Mouse (Mus musculus) heart, adult 11 months (tissue): ENCODE data around the gene Atp6v1b1.
A peak's percentile ranks its signal among the peaks of the same experiment; 100 is the strongest.

ENCODE experiments used
- DNase-seq: peaks from one replicate; pipeline ENCODE4 v3.0.0; 2022

Gene Atp6v1b1

GRCm38 (mm10) chr6:83715461-83716196 is 27.2 kb upstream of the Atp6v1b1 start:
- DNase-seq: no peak

DNA sequence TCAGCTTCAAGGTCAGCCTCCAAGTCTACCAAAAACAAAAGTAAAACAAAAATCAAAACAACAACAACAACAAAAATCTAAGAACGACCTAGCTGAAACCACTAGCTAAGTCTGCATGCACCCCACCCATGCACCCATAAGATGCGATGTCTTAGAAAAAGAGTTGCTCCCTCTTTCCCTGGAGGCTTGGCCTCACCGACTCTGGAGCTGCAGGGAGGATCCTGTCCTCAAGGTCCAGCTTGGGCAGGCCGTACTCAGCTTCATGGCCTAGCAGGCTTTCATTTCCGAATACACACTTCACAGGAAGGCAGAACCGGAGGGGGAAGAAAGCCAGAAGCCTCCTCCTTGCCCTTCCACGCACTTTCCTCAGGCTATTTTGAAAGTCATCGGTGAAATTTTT is 25.8 kb upstream of the Atp6v1b1 start:
- DNase-seq: no peak

GRCm38 (mm10) chr6:83722526-83722925 is 20.3 kb upstream of the Atp6v1b1 start:
- no peak for DNase-seq

DNA sequence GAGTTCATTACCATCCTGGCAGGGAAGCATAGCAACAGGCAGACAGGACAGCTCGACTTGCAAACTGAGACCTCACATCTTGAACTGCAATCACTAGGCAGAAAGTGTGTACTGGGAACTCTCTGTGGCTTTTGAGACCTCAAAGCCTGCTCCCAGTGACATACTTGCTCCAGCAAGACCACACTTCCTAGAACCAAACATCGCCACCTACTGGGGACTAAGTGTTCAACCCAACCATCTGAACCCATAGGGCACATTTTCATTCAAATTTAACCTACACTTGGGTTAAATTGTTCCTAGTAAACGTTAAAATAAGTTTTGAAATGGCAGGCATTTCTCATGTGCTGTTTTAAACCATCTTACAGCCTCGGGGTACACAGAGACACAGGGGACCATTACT is 15.6 kb upstream of the Atp6v1b1 start:
- DNase-seq: no peak

- DNase-seq: no peak
Measured at GRCm38 (mm10) chr6:83728488-83728887, 14.3 kb upstream of the Atp6v1b1 start.

- peak; percentile 87 for DNase-seq
Measured at GRCm38 (mm10) chr6:83729350-83729970, 13.3 kb upstream of the Atp6v1b1 start.

DNA sequence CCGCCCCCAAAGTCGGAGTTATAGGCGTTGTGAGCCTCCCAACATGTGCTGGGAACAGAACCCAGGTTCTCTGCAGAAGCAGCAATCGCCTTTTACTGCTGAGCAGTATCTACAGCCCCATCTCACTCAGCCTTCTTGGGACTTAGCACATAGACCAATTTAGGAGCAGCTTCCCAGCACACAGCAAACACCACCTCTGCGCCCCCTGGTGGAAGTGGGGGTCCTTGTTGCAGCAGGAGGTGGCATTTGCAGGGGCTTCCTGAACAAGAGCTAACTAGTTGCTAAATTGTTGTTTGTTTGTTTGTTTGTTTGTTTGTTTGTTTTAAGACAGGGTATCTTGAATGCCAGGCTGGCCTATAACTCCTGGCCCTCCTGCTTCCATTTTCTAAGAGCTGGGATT is 11.7 kb upstream of the Atp6v1b1 start:
- no peak for DNase-seq

DNA sequence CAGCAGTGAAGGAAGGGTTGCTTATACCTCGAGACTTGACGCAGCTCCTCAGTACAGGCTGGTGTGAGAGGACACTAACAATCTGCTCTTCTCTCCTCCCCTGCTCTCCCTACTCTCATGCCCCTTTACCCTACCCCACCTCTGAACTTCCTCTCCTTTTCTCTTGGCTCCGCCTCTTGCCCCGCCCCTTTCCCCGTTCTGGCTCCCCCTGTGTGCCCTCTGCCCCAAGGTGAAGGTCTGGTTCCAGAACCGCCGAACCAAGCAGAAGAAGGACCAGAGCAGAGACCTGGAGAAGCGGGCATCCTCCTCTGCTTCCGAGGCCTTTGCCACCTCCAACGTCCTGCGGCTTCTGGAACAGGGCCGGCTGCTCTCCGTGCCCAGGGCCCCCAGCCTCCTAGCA is 5.5 kb upstream of the Atp6v1b1 start:
- DNase-seq: no peak

DNA sequence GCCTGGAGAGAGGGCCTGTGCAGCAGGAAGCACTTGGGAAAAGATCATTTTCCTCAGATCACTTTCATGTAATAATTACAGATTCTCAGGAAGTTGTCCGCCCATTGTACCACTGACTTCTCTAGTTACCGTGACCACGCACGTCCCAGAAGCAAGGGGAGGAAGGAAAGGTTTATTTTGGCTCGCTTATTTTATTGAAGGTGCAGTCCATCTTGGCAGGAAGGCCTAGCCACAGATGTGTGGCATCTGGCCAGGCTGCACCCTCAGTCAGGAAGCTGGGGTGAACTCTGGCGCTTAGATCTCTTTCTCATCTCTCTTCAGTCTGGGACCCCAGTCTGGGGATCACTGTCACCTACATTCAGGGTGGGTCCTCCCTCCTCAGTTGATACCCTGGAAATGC is 4.2 kb upstream of the Atp6v1b1 start:
- DNase-seq: peak; percentile 86

DNA sequence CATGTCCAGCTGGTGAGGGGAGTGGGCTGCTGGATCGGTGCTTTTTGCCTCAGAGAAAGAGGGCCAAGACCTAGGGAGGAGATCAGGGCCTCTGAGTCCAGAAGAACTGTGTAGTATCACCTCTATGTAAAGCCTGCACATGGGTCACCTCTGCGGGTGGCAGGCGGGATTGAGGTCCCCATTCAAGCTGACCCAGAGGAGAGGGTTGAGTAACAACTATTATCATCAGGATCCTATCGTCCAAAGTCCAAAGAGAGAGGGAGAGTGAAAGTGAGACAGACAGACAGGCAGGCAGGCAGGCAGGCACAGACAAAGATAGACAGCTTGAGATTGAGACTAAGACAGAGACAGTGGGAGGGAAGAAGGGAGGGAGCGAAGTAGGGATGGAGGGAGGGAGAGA is 422 bp downstream of the Atp6v1b1 start:
- DNase-seq: no peak

DNA sequence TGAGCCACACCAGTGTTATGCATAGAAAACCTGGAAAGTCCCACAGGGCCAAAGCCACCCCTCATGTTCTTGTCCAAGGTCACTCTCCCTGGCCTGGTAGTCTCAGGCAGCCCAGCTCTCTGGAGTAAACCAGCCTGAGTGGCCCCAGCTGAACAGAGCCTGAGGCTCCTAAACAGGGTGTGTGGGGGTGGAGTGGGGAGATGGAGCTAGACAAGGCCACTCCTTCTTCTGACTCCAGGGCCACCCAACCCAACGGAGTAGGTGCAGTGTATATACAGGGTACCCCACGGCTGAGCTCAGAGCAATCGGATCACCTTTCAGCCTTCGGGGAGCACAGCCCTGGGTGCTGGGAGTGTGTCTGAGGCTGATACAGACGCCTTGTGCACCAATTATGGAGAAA is 1.3 kb downstream of the Atp6v1b1 start:
- no peak for DNase-seq

GRCm38 (mm10) chr6:83744557-83744956 is 1.8 kb downstream of the Atp6v1b1 start:
- peak; percentile 83 for DNase-seq

DNA sequence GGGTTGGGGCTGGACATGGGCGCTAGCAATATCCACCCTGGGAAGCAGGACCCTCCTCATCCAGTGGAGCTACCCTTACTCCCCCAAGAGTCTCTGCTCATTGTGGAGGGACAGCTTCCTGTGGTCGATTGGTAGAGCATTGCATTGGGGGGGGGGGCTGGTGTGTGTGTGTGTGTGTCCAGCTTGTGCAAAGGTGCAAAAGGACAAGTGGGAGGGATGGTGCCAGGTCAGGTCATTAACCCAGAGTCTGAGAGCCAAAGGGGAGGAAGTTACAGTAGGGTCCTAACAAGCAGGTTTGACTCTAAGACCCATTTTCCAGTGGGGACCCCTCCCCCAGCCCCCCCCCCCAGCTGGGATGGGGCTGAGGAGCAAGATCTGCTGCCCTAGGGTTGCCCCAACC is 2.7 kb downstream of the Atp6v1b1 start:
- DNase-seq: no peak

DNA sequence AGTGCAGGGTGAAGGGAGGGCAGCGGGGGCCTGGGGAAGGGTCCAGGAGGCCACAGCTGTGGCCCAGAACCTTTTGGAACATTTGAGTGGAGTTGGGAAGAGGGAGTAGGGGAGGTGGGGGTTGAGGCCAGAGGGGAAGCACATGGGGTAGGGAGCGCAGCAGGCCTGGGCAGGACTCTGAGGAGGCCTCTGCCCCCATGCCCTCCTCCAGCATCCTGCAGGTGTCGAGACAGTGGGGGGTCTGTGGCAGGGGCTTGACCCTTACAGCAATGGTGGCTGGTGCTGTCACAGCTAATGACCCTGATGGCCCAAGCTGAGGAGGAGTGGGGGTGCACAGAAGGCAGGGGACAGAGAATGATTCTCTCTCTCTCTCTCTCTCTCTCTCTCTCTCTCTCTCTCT is 6.5 kb downstream of the Atp6v1b1 start:
- no peak for DNase-seq

- DNase-seq: peak; percentile 90
Measured at GRCm38 (mm10) chr6:83750171-83750684, 7.4 kb downstream of the Atp6v1b1 start.

DNA sequence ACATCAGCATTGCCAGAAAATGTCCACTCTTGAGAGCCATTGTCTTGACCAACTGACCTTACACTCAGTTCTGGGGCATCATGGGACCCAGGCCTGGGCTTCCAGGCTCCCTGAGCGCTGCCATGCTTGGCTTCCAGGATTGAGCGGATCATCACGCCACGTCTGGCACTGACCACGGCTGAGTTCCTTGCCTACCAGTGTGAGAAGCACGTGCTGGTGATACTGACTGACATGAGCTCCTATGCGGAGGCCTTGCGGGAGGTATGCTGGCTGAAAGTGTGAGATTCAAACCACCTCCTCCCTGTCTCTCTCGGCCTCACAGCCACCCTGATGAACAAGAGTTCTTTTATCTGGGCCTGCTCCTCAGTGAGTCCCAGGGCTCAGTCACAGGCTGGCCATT is 13.3 kb downstream of the Atp6v1b1 start:
- DNase-seq: peak; percentile 92

DNA sequence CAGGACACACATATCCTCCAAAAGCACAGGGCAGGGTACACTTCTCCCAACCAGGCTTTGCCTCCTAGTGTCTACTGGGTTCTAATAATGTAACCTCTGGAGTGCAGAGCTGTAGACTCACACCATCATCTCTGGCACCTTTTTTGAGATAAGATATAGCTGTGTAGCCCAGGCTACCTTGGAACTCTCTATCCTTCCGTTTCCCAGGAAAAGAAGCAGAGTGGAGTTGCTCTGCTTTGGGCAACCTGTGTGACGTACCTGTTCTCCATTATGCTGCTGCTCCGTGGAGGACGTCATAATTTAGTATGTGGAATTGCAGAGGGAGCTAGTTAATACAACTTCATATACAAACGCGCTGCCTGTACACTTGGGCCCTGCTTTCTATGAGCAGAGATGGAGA is 19.6 kb downstream of the Atp6v1b1 start, which contains the start of gene Ankrd53:
Gene Ankrd53 (plus strand): TSS at position 301 of the 400 bp plus-strand sequence.
- DNase-seq: no peak

GRCm38 (mm10) chr6:83762880-83763431 is 20.2 kb downstream of the Atp6v1b1 start:
- peak; percentile 95 for DNase-seq

DNA sequence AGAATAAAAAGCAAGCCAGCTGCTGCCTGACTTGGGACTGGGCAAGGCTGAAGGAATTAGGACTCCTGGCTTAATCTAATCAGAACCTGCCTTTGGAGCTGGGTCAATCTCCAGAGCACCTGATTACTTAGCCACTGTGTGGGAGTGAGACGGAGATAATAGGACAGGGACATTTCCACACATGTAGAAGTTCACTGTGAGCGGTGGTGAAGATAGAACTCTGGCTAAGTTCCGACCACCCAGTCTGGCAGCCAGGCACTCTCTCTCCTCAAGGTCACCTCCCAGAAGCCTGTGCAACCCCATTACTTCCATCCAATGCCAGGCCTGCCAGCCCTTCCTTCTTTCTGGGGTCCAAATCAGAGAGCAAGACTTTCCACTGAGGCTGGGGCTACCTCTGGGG is 24.2 kb downstream of the Atp6v1b1 start:
- no peak for DNase-seq

DNA sequence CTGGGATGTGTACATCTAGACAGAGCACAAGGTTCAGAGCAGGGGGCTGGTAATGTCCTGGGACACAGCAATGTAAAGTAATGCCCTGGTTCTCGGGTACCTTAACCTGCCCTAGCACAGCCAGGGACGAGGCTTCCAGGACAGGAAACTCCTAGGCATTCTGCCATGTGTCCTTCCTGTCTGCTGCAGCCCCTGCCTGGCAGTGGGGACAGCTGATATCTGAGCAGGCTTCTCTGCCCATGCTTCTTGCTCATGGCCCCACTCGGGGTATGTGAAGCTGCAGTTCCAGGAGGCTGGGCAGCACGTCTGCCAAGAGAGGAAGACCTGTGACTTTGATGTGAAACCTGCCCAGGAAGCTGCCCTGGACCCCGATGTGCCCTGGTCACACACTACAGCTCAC is 25.7 kb downstream of the Atp6v1b1 start:
- peak; percentile 95 for DNase-seq

- DNase-seq: peak; percentile 86
Measured at GRCm38 (mm10) chr6:83774126-83774525, 31.3 kb downstream of the Atp6v1b1 start.

GRCm38 (mm10) chr6:83774781-83775563 is 32.2 kb downstream of the Atp6v1b1 start:
- DNase-seq: peak; percentile 94

- DNase-seq: peak; percentile 99
Measured at GRCm38 (mm10) chr6:83775638-83776293, 33.0 kb downstream of the Atp6v1b1 start, which contains the start of gene Tex261. Gene Tex261, minus strand, starts transcription at chr6:83775813.
